Mouse (Mus musculus) cerebellum, adult 11 months (tissue): Measurements from ENCODE around the gene Tmem52b.
"Not testable (repeated sequence)": the region's sequence is repeated elsewhere in the genome, so short reads cannot be mapped to it uniquely, and the experiment has no call there.

Experiments
- DNase-seq: peaks from one replicate; pipeline ENCODE4 v3.0.0; 2022

The Tmem52b gene

DNA sequence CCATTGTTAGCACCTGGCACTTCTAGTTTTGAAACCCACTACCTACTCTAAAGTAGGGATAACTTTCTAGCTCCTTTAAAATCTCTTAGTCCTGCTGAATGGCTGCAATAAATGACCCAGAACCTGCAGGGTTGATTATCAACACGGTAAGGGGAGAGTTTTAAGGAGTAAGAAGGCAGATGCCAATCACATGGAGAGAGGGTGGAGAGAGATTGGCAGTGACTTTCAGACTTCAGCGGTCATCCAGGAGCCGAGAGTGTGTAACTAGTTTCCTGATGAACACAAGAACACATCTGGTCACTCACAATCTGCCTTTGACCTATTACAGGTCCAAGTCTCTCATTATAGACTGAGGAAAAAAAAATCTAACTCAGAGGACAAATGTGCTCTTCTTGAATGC is at the start of gene Tmem52b:
TSS of gene Tmem52b (plus strand) at position 189 of the 400 bp plus-strand sequence.
- no peak for DNase-seq

GRCm38 (mm10) chr6:129471386-129471785 is 41.0 kb upstream of the Tmem52b start:
- DNase-seq = no peak

GRCm38 (mm10) chr6:129472627-129473026 is 39.7 kb upstream of the Tmem52b start:
- no peak for DNase-seq

DNA sequence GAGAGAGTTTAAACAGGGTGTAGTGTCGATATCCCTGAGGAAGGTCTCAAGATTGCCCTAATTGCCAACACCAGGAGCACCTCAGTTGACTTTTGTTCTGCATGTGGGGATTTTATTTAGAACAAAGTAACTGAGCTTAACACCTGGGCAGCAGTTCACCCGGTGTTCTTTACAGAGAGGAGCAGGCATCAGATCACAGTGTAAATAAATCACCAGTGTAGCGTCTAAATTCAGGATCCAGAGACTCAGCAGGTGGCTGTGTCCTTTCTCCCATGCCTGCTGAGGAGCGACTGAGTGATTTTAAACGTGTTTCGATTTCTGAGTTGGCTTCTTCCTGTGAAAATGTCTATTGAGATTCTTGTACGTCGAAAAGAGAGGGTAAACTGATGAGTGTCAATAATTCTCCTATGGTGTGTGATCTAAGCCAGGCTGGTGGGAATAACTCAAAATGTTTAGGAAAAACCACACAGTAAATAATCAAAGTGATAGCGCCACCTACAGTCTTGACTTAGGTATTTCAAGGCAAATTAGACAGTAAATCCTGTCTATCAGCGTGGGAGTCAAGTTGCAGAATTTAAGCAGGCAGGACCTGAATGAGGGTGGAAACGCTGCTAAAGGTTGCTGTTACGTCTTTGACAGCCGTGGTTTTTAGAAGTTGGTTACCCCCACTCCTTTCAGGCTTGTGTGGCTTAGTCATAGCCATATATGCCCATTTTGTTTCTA is 35.8 kb upstream of the Tmem52b start:
- no peak for DNase-seq

DNA sequence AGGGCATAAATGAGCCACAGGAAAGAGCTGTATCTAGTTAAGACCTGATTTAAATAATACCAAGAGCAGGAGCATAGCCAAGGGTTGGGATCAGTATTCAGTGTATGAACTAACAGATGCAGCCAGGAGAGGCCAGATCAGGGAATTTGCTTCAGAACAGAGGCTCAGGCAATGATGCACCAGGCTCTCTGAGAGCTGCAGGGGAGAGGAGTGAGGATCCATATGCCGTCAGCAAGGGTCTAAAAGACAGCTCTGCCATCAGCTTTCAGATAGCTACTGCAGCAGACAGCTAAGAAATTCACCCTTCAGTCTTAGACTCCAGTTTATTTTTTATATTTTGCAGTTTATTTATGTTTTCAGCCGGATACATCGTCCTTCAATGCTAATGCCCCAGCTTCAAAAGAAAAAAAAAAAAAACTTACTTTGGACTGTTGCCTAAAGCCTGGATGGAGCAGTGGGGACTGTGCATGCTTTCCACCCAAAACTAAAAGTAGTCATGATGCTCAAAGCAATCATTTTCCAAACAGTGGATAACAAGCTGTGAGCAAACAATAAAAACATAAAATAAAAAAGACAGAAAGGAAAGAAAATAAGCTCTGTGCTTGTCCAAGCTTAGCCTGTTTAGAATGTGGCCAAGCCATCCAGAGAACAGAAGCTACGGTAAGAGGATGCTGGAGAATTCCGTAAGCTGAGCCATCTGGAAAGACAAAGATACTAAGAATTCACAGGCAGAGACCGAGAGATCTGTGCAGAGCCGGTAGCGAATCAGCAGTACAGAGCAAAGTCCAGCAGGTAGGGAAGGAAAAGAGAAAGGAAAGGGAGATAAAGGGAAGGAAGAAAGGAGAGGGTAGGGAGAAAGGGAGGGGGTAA is 32.0 kb upstream of the Tmem52b start:
- DNase-seq = no peak

- DNase-seq = no peak
Observed at GRCm38 (mm10) chr6:129494924-129495323, 17.4 kb upstream of the Tmem52b start.

- no peak for DNase-seq
Observed at GRCm38 (mm10) chr6:129497345-129498218, 14.8 kb upstream of the Tmem52b start.

- DNase-seq = not testable (repeated sequence)
Observed at GRCm38 (mm10) chr6:129499516-129499915, 12.8 kb upstream of the Tmem52b start.

DNA sequence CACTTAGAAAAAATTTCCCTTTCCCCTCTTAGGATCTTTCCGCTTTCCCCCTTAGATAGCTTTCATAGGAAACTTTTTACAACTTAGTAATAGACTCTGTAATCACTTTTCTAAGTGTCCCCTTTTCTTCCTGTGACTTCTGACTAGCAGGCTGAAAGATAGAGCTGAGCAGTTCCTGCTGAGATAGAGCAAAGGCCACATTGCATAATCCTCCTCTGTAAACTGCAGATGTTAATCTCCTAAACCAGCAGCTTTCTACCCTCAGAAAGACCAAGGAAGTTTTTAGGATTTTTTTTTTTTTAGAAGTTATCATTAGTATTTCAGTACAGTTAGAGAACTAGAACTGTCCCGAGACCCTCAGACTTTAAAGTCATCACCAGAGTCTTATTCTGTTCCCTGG is 8.9 kb upstream of the Tmem52b start:
- DNase-seq = no peak

- no peak for DNase-seq
Observed at GRCm38 (mm10) chr6:129507024-129507423, 5.3 kb upstream of the Tmem52b start, which contains the start of gene Olr1. Gene Olr1 (minus strand): TSS chr6:129507165.

- no peak for DNase-seq
Observed at GRCm38 (mm10) chr6:129510120-129510911, 2.0 kb upstream of the Tmem52b start.

- DNase-seq = no peak
Observed at GRCm38 (mm10) chr6:129512868-129513267, 513 bp downstream of the Tmem52b start.

GRCm38 (mm10) chr6:129513409-129513808 is 1.1 kb downstream of the Tmem52b start:
- DNase-seq = no peak

DNA sequence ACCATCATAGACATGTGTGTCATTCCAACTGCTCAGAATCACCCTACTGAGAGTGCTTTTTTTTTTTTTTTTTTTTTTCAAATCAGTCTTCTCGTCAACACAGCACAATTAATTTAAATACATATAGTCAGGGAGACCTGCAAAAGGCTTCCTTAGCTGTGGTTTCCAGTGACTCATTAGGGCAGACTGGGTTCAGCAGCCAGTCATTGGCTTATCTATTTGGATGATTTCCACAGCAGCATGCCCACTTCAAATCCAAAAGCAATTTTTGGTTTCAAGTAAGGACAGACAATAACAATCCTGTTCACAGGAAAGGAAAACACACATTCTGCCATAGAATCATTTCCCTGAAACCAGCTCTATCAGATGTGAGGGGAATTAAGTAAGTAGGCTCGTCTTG is 2.0 kb downstream of the Tmem52b start:
- DNase-seq = no peak

DNA sequence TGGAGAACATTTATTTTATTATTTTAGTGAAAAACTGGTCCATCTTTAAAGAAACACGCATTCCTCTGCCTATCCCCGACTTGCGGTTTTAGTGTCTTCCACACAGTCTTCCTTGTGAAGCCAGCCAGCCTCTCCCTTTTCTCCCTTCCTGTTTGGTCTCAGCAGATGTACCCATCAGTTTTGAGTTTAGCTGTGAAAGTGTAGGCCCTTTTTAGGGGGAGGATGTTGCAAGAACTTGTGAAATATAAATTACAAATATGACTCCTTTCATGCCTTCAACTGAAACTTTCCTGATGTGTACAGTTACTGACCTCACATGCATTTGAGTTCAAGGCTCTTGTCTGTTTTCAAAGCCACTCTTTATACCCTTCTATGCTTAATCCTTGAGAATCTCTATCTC is 2.7 kb downstream of the Tmem52b start:
- no peak for DNase-seq

DNA sequence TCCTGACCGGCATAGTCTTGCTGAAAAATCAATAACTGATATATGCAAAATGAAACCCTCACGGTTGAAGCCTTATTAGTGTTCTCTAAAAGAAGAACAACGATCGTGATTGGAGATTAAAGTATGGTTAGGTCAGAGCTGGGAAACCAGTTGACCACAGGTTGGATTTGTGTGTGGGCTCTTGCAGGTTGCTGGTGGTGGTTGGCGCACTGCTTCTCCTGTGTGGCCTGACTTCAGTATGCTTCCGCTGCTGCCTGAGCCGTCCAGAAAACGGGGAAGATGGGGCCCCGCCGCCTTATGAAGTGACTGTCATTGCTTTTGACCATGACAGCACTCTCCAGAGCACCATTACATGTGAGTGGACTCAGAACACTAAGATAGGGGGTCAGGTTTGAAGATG is 4.0 kb downstream of the Tmem52b start:
- DNase-seq = no peak

GRCm38 (mm10) chr6:129517752-129518408 is 5.5 kb downstream of the Tmem52b start:
- DNase-seq = no peak

- DNase-seq = no peak
Observed at GRCm38 (mm10) chr6:129526069-129526468, 13.7 kb downstream of the Tmem52b start.

- DNase-seq = no peak
Observed at GRCm38 (mm10) chr6:129527416-129527815, 15.1 kb downstream of the Tmem52b start.

DNA sequence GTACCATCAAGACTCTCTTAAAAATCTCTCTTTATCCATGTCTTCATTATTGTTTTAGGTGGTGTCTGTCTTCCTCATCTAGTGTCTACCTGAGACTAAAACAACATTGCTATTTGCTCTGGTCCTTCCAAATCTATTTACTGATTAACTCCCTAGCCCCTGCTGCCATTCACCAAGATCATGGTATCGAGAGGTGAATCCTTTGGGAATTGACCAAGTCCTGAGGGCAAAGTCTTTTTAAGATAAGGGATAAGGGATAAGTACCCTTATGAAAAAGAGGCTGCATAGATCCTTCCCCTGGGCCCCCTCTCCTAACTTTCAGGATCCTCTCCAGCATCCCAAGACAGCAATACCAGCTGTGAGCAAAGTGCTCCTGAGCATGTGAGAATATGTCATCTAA is 17.2 kb downstream of the Tmem52b start:
- DNase-seq = no peak

GRCm38 (mm10) chr6:129530261-129530660 is 17.9 kb downstream of the Tmem52b start:
- DNase-seq = no peak

- DNase-seq = peak; percentile 45
Observed at GRCm38 (mm10) chr6:129532556-129532941, 20.2 kb downstream of the Tmem52b start.
